Mouse (Mus musculus) urinary bladder, postnatal 14 days (tissue): ENCODE data around the gene 6430571L13Rik.
A peak's percentile ranks its signal among the peaks of the same experiment; 100 is the strongest.
"Not testable (repeated sequence)": the region's sequence is repeated elsewhere in the genome, so short reads cannot be mapped to it uniquely, and the experiment has no call there.

Source experiments
- DNase-seq: peaks from one replicate; pipeline ENCODE4 v3.0.0; 2021; ENCODE audit warnings: low spot score

Gene 6430571L13Rik

GRCm38 (mm10) chr9:107340267-107340859, at the start of gene 6430571L13Rik:
Gene 6430571L13Rik, plus strand, starts transcription at chr9:107340602.
- DNase-seq, result peak; percentile 96

GRCm38 (mm10) chr9:107290897-107291296, 49.5 kb upstream of the 6430571L13Rik start:
- DNase-seq, result peak; percentile 85

GRCm38 (mm10) chr9:107294249-107294648, 46.2 kb upstream of the 6430571L13Rik start:
- DNase-seq, result peak; percentile 89

- no peak for DNase-seq
Observed at GRCm38 (mm10) chr9:107295616-107296015, 44.8 kb upstream of the 6430571L13Rik start.

GRCm38 (mm10) chr9:107296016-107296040, 44.6 kb upstream of the 6430571L13Rik start, which contains the start of gene Cish:
Gene Cish, plus strand, starts transcription at chr9:107296026.
- no peak for DNase-seq

GRCm38 (mm10) chr9:107296041-107296440, 44.4 kb upstream of the 6430571L13Rik start:
- no peak for DNase-seq

GRCm38 (mm10) chr9:107296501-107296965, 43.9 kb upstream of the 6430571L13Rik start:
- peak; percentile 93 for DNase-seq

GRCm38 (mm10) chr9:107297059-107297458, 43.3 kb upstream of the 6430571L13Rik start:
- DNase-seq, result no peak

- DNase-seq, result no peak
Observed at GRCm38 (mm10) chr9:107297658-107298057, 42.7 kb upstream of the 6430571L13Rik start.

GRCm38 (mm10) chr9:107298059-107298780, 42.2 kb upstream of the 6430571L13Rik start:
- peak; percentile 63 for DNase-seq

- no peak for DNase-seq
Observed at GRCm38 (mm10) chr9:107298876-107299275, 41.5 kb upstream of the 6430571L13Rik start.

- DNase-seq, result no peak
Observed at GRCm38 (mm10) chr9:107299783-107300182, 40.6 kb upstream of the 6430571L13Rik start.

GRCm38 (mm10) chr9:107300224-107300973, 40.0 kb upstream of the 6430571L13Rik start:
- DNase-seq, result no peak

GRCm38 (mm10) chr9:107301554-107302331, 38.7 kb upstream of the 6430571L13Rik start:
- no peak for DNase-seq

GRCm38 (mm10) chr9:107302592-107302991, 37.8 kb upstream of the 6430571L13Rik start:
- DNase-seq, result no peak

GRCm38 (mm10) chr9:107303121-107303820, 37.1 kb upstream of the 6430571L13Rik start:
- DNase-seq, result no peak

GRCm38 (mm10) chr9:107303900-107304299, 36.5 kb upstream of the 6430571L13Rik start:
- no peak for DNase-seq

GRCm38 (mm10) chr9:107304383-107304782, 36.0 kb upstream of the 6430571L13Rik start:
- no peak for DNase-seq

- no peak for DNase-seq
Observed at GRCm38 (mm10) chr9:107305012-107305411, 35.4 kb upstream of the 6430571L13Rik start.

GRCm38 (mm10) chr9:107305601-107306542, 34.5 kb upstream of the 6430571L13Rik start:
- peak; percentile 69 for DNase-seq

GRCm38 (mm10) chr9:107306673-107307072, 33.7 kb upstream of the 6430571L13Rik start:
- DNase-seq, result not testable (repeated sequence)
